Mouse (Mus musculus) stomach, postnatal 0 days (tissue): ENCODE results near the gene Gm5148.

Experiments used
- CTCF ChIP-seq: IDR thresholded peaks from 2 replicates; pipeline ENCODE4 v1.5.1; 2016; ENCODE audit warnings: antibody characterized with exemption, low read depth, mild to moderate bottlenecking, moderate library complexity
- EP300 ChIP-seq: optimal IDR thresholded peaks from 2 replicates; pipeline ENCODE3; 2016; ENCODE audit warnings: antibody characterized with exemption

DNA sequence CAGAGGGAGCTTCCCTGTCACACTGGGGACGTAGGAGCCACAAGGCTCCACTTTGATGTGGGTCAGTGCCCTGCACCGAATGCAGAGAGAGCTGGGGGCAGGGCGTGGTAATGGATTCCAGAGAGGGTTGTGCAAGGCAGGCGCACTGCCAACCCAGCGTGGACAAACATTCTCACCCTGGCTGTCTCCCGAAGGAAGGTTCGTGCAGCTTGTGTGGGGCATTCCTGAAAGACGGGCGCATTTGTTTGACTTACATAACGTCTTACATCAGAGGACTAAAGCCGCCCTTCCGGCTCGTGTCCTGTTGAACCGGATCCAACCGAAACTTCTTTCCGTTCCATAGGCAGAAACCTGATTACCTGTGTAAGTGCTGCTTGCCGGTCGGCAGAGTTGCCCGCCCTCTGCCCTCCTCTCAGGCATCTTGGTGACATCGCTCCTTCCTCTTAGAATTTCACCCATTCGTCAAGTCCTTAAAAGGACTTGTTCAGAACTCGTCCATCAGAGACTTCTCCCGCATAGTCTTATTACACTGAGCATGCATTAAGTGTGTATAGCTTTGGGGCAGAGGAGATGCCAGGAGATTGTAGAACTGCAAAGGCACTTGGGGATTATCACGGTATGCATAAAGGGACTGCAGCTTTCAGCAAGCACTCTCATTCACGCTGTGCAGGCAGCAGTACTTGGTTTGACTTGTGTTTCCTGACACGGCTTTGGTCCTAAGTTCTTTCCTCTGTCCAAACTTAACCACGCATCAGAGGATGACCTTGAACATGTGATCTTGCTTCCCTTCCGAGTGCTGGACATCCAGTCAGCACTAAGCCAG, 36.9 kb downstream of the Gm5148 start:
- TF ChIP-seq CTCF (0 out of 2 replicates have a peak, but pooled peaks have one; percentile 4), EP300 (peak; percentile 94)
